Mouse (Mus musculus) CH12.LX (cell line): ENCODE data around the gene Npas3. TPM values are rescaled to one million over a fixed set of nuclear protein-coding genes. Genes with fewer than 3 reads are reported as not detected.

Source experiments
- DNase-seq: peaks from one replicate; pipeline ENCODE4 v3.0.0-alpha.2; 2013; ENCODE audit errors: extremely low read depth
- H3K27ac ChIP-seq: 2 replicates; pipeline ENCODE4 v1.5.1; 2012; ENCODE audit warnings: low read depth, mild to moderate bottlenecking, control low read depth, moderate library complexity; ENCODE audit not compliant: insufficient read depth
- H3K27me3 ChIP-seq: replicated peaks from 2 replicates; pipeline ENCODE3; 2012; ENCODE audit warnings: inconsistent platforms
- H3K36me3 ChIP-seq, 2 experiments: replicated peaks in 1 of 2; 2 replicates each; pipeline versions ENCODE3 to v1.6.1; 2012; ENCODE audit warnings: inconsistent platforms in 1 of 2, low read length in 1 of 2, mild to moderate bottlenecking in 1 of 2, mixed read lengths in 1 of 2, moderate library complexity in 1 of 2; ENCODE audit not compliant: control insufficient read depth in 1 of 2, insufficient read depth in 1 of 2
- H3K4me1 ChIP-seq, 2 experiments: 2 replicates each; pipeline ENCODE4 v1.6.1; 2012; ENCODE audit warnings: inconsistent platforms in 1 of 2, moderate library complexity in 1 of 2; ENCODE audit not compliant: insufficient read depth in 2 of 2, control insufficient read depth in 1 of 2
- H3K4me2 ChIP-seq: 2 replicates; pipeline ENCODE4 v1.6.1; 2012; ENCODE audit warnings: low read depth, mild to moderate bottlenecking, control low read depth; ENCODE audit not compliant: poor library complexity, insufficient read depth, severe bottlenecking
- H3K4me3 ChIP-seq, 3 experiments: fragments of 150-350 bp in 1 of 3; sonication (generic) in 1 of 3; replicated peaks in 1 of 3; 2 replicates each; pipeline versions ENCODE3 to v1.5.1; 2011 to 2012; ENCODE audit warnings: low read depth in 2 of 3, low read length in 2 of 3, mild to moderate bottlenecking in 2 of 3, moderate library complexity in 2 of 3, control low read depth in 1 of 3, improper control_type of control experiment in 1 of 3, inconsistent platforms in 1 of 3, mixed read lengths in 1 of 3; ENCODE audit not compliant: poor library complexity in 1 of 3
- H3K79me2 ChIP-seq: replicated peaks from 2 replicates; pipeline ENCODE4 v1.6.1; 2012; ENCODE audit warnings: mild to moderate bottlenecking, moderate library complexity; ENCODE audit not compliant: control insufficient read depth, poor library complexity, insufficient read depth, severe bottlenecking; ENCODE audit errors: extremely low read depth
- H3K9ac ChIP-seq: 2 replicates; pipeline ENCODE4 v1.6.1; 2012; ENCODE audit warnings: low read depth, mild to moderate bottlenecking, control low read depth, moderate library complexity; ENCODE audit not compliant: insufficient read depth
- H3K9me3 ChIP-seq: replicated peaks from 2 replicates; pipeline ENCODE3; 2012; ENCODE audit warnings: low read length, inconsistent platforms, mixed read lengths
- CHD1 ChIP-seq: IDR thresholded peaks from 2 replicates; pipeline ENCODE4 v1.6.1; 2012; ENCODE audit warnings: low read depth, low read length, improper control_type of control experiment, inconsistent platforms
- CTCF ChIP-seq, 2 experiments: IDR thresholded peaks in 1 of 2; conservative IDR thresholded peaks in 1 of 2; 2 replicates each; pipeline ENCODE4 v1.5.1; 2011 to 2012; ENCODE audit warnings: low read depth in 2 of 2, low read length in 2 of 2, improper control_type of control experiment in 1 of 2, inconsistent platforms in 1 of 2, mild to moderate bottlenecking in 1 of 2, moderate library complexity in 1 of 2
- EP300 ChIP-seq: IDR thresholded peaks from 2 replicates; pipeline ENCODE4 v1.6.1; 2011; ENCODE audit warnings: low read length, improper control_type of control experiment
- ETS1 ChIP-seq: conservative IDR thresholded peaks from 2 replicates; pipeline ENCODE4 v1.6.1; 2012; ENCODE audit warnings: low read depth, mild to moderate bottlenecking, inconsistent platforms, low read length, improper control_type of control experiment, moderate library complexity
- GABPA ChIP-seq: IDR thresholded peaks from 2 replicates; pipeline ENCODE4 v1.6.1; 2012; ENCODE audit warnings: low read depth, low read length, improper control_type of control experiment, inconsistent platforms; ENCODE audit not compliant: insufficient replicate concordance
- HCFC1 ChIP-seq: IDR thresholded peaks from 2 replicates; pipeline ENCODE4 v1.6.1; 2012; ENCODE audit warnings: low read depth, mild to moderate bottlenecking, inconsistent platforms, low read length, improper control_type of control experiment
- IRF4 ChIP-seq: IDR thresholded peaks from 2 replicates; pipeline ENCODE4 v1.6.1; 2014; ENCODE audit warnings: low read depth, mild to moderate bottlenecking, inconsistent platforms, low read length, improper control_type of control experiment
- MAFK ChIP-seq: IDR thresholded peaks from 2 replicates; pipeline ENCODE4 v1.6.1; 2011; ENCODE audit warnings: low read length, improper control_type of control experiment; ENCODE audit not compliant: insufficient replicate concordance
- MAZ ChIP-seq: IDR thresholded peaks from 2 replicates; pipeline ENCODE4 v1.6.1; 2012; ENCODE audit warnings: low read depth, mild to moderate bottlenecking, inconsistent platforms, low read length, improper control_type of control experiment, moderate library complexity
- MEF2A ChIP-seq: IDR thresholded peaks from 2 replicates; pipeline ENCODE4 v1.6.1; 2014; ENCODE audit warnings: low read depth, mild to moderate bottlenecking, inconsistent platforms, low read length, improper control_type of control experiment, borderline replicate concordance
- MYC ChIP-seq: IDR thresholded peaks from 2 replicates; pipeline ENCODE4 v1.6.1; 2011; ENCODE audit warnings: low read depth, mild to moderate bottlenecking, improper control_type of control experiment, low read length
- NELFE ChIP-seq: IDR thresholded peaks from 2 replicates; pipeline ENCODE4 v1.6.1; 2011; ENCODE audit warnings: low read depth, low read length, improper control_type of control experiment
- NRF1 ChIP-seq: IDR thresholded peaks from 2 replicates; pipeline ENCODE4 v1.6.1; 2014; ENCODE audit warnings: low read depth, mild to moderate bottlenecking, inconsistent platforms, low read length, improper control_type of control experiment, moderate library complexity
- POLR2AphosphoS2 ChIP-seq: IDR thresholded peaks from 2 replicates; pipeline ENCODE4 v1.6.1; 2011; ENCODE audit warnings: low read depth, low read length, improper control_type of control experiment
- RCOR1 ChIP-seq: conservative IDR thresholded peaks from 2 replicates; pipeline ENCODE4 v1.6.1; 2012; ENCODE audit warnings: low read depth, mild to moderate bottlenecking, inconsistent platforms, low read length, improper control_type of control experiment
- TBP ChIP-seq: conservative IDR thresholded peaks from 2 replicates; pipeline ENCODE4 v1.6.1; 2011; ENCODE audit warnings: low read depth, low read length, improper control_type of control experiment
- USF2 ChIP-seq: conservative IDR thresholded peaks from 2 replicates; pipeline ENCODE4 v1.6.1; 2011; ENCODE audit warnings: low read depth, low read length, improper control_type of control experiment
- ZMIZ1 ChIP-seq: IDR thresholded peaks from 2 replicates; pipeline ENCODE4 v1.6.1; 2012; ENCODE audit warnings: low read depth, mild to moderate bottlenecking, inconsistent platforms, low read length, improper control_type of control experiment
- dilution Hi-C: fragments of 300-500 bp; cut with MboI; formaldehyde crosslinking; loops from 2 replicates; pipeline ENCODE4 v1.14.3; 2020; ENCODE audit warnings: low sequenced_read_pairs; ENCODE audit not compliant: extremely low pct_unique_long_range_greater_than_20kb, extremely low pct_ligation_motif_present
- in situ Hi-C: fragments of 300-500 bp; cut with MboI; formaldehyde crosslinking; loops from 3 replicates; pipeline ENCODE4 v1.14.3; 2019; ENCODE audit warnings: low sequenced_read_pairs, low pct_ligation_motif_present, low pct_unique_long_range_greater_than_20kb, mixed read lengths
- polyA plus RNA-seq: library from polyadenylated mRNA; unstranded; fragments of >175 nt; gene quantifications from 2 replicates; pipeline ENCODE4 v1.2.1, GENCODE M21; 2012; ENCODE audit warnings: low read depth; ENCODE audit not compliant: insufficient read length
- total RNA-seq, 2 experiments: library from RNA; depleted of rRNA; stranded (reverse); fragments of 300-350 nt in 1 of 2; fragments of >200 nt in 1 of 2; gene quantifications; 2 replicates each; pipeline ENCODE4 v1.2.3; 2012 to 2014

Npas3 gene
- total and polyA plus RNA-seq, 3 experiments = 0.13 TPM; not detected in 1

- Histone ChIP-seq H3K27ac (no peak overlapping the region), H3K9me3 (peaks cover 11% of the 10 kb centered on the region), H3K27me3 (no peaks in the 10 kb centered on the region), H3K4me3 (no peak overlapping the region), H3K9ac (no peak overlapping the region), H3K36me3 (peaks cover 0 to 3% of the 10 kb centered on the region in 2 experiments), H3K4me1 (no peaks in the 10 kb centered on the region), H3K79me2 (no peaks in the 10 kb centered on the region), H3K4me2 (no peak overlapping the region)
- dilution Hi-C loops = no loop called here
- no peak for DNase-seq
- in situ Hi-C loops = loop anchor here (10.0 to 25.0 kb wide), 3 partner anchors 328 to 1153 kb away; no protein-coding TSS in a partner anchor
- TF ChIP-seq NRF1 (no peak), USF2 (no peak), TBP (no peak), MYC (no peak), NELFE (no peak), MAFK (no peak), ZMIZ1 (no peak)
Observed at GRCm38 (mm10) chr12:54064986-54065385, 816.5 kb downstream of the Npas3 start.

DNA sequence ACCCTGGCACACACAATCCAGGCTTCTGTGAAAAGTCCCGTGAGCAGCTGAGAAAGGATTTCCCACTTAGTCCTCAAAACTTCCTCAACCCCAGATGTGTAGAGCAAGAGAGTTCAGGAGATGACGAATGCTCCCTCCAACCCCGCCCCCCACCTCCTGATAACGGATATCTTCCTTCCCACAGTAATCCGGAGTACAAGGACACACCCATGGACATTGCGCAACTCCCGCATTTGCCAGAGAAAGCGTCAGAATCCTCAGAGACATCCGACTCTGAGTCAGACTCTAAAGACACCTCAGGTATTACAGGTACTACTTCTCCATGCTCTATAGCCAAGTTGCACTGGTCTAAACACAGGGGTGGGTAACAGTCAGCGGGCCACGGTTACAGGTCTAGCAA lies 817.1 kb downstream of the Npas3 start:
- dilution Hi-C loops (no loop called here), in situ Hi-C loops (loop anchor here (10.0 to 25.0 kb wide), 3 partner anchors 328 to 1153 kb away; no protein-coding TSS in a partner anchor)
- TF ChIP-seq ETS1 (no peak), MAFK (no peak), POLR2AphosphoS2 (no peak), HCFC1 (no peak), MEF2A (no peak), CHD1 (no peak)
- Histone ChIP-seq H3K27me3 (no peaks in the 10 kb centered on the region), H3K9me3 (peaks cover 11% of the 10 kb centered on the region), H3K4me3 (no peak overlapping the region), H3K27ac (no peak overlapping the region), H3K4me2 (no peak overlapping the region), H3K9ac (no peak overlapping the region), H3K4me1 (no peaks in the 10 kb centered on the region), H3K36me3 (peaks cover 0 to 3% of the 10 kb centered on the region in 2 experiments), H3K79me2 (no peaks in the 10 kb centered on the region)
- DNase-seq = no peak

- Histone ChIP-seq H3K27me3 (no peaks in the 10 kb centered on the region), H3K4me2 (no peak overlapping the region), H3K36me3 (peaks cover 0 to 3% of the 10 kb centered on the region in 2 experiments), H3K27ac (no peak overlapping the region), H3K4me1 (no peaks in the 10 kb centered on the region)
- in situ Hi-C loops (loop anchor here (10.0 to 25.0 kb wide), 3 partner anchors 330 to 1155 kb away; no protein-coding TSS in a partner anchor), dilution Hi-C loops (no loop called here)
- no peak for DNase-seq
- no peak for TF ChIP-seq POLR2AphosphoS2
- no peak for TF ChIP-seq IRF4
- TF ChIP-seq CTCF (conservative IDR thresholded peaks at IDR 0.05 in 1 of 2, IDR thresholded peaks at IDR 0.05 in 1 of 2; ENCODE audit: low read depth in 2 of 2, low read length in 2 of 2) = no peak
- TF ChIP-seq GABPA = no peak
- no peak for TF ChIP-seq EP300
- no peak for TF ChIP-seq ZMIZ1
- no peak for TF ChIP-seq RCOR1
- TF ChIP-seq MAZ = no peak
- TF ChIP-seq TBP = no peak
- TF ChIP-seq, all 38 proteins: peak for 0
- H3K9me3 ChIP-seq = peaks cover 11% of the 10 kb centered on the region
- no peaks in the 10 kb centered on the region for H3K79me2 ChIP-seq
- H3K9ac ChIP-seq = no peak overlapping the region
- no peak overlapping the region for H3K4me3 ChIP-seq
Observed at GRCm38 (mm10) chr12:54067419-54067818, 818.9 kb downstream of the Npas3 start.
